Mouse (Mus musculus): Measurements from ENCODE around the gene Sh3gl2. TPM values are rescaled to one million over a fixed set of nuclear protein-coding genes. Genes with fewer than 3 reads are reported as not detected.

Gene Sh3gl2
- polyA plus RNA-seq, 1 experiment from 2014 or later: 0.60 TPM

DNA sequence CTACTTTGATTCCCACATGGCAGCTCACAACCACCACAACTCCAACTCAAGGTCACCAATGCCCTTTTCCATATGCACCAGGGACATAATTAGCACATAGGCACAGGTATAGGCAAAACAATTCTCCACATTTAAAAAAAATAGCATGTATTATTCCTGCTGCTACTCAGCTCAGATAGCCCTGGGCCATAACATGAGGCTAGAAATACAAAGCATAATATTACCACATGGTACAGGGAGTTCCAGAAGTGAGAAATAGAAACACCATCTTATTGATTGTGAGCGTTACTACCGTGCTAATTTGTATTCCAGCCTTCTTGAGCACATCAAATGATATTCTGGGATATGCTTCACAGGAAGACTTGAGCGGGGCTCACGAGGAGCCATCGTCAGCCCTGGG, 464.3 kb downstream of the Sh3gl2 start:
- no peaks in the 10 kb centered on the region for H3K27me3 ChIP-seq
- no peak overlapping the region for H3K9ac ChIP-seq
- H3K4me1 ChIP-seq (replicated peaks): no peaks in the 10 kb centered on the region
- H3K36me3 ChIP-seq: no peaks in the 10 kb centered on the region
- no peak overlapping the region for H3K27ac ChIP-seq
- ATAC-seq (replicated peaks; ENCODE audit: insufficient number of reproducible peaks, insufficient read depth, low FRiP score, low read depth): no peak
- H3K9me3 ChIP-seq (replicated peaks): no peaks in the 10 kb centered on the region
- WGBS: 84% methylated on average over 5 of the region's 5 CpGs
- H3K4me3 ChIP-seq: no peak overlapping the region
- H3K4me2 ChIP-seq: no peak overlapping the region

DNA sequence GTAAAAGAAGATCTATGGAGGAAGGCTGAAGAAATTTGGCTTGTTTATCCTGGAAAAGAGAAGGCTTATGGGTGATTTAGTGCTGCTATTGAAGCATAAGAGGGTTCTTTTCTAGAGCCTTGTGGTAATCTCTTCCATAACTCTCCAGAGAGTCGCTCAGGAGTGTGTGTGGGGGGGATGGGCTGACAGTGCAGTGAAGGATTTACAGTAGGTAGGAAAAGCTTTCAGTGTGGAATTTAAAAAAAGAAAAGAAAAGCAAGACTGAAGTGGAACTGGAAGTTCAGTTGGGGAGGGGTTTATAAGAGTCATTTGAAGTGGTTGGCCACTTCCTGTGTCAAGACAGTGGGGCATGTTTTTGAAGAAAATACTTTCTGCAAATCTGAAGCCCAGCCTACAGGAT, 464.8 kb downstream of the Sh3gl2 start:
- H3K27ac ChIP-seq: no peak overlapping the region
- no peaks in the 10 kb centered on the region for H3K9me3 ChIP-seq (replicated peaks)
- no peak overlapping the region for H3K9ac ChIP-seq
- no peaks in the 10 kb centered on the region for H3K36me3 ChIP-seq
- WGBS: 55% methylated on average over 1 of the region's 1 CpGs
- H3K27me3 ChIP-seq: no peaks in the 10 kb centered on the region
- no peak overlapping the region for H3K4me3 ChIP-seq
- H3K4me2 ChIP-seq: no peak overlapping the region
- no peak for ATAC-seq (replicated peaks; ENCODE audit: insufficient number of reproducible peaks, insufficient read depth, low FRiP score, low read depth)
- no peaks in the 10 kb centered on the region for H3K4me1 ChIP-seq (replicated peaks)

DNA sequence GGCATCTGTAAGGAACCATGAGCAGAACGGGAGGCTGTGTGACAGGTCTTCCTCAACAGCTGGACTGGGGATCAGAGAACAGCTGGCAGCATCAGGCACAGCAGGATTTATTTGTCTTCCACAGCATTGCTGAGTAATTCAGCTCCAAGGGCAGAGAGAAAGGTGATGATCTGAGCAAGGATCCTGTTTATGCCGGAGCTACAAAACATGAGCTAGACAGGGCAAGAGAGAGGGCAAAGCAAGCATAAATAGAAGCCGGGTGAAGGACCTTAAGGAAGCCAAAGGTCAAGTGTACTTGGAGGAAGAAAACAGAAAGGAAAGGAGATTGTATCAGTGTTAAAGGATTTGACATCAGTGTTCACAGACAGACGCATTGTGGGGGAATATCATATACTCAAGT, 467.4 kb downstream of the Sh3gl2 start:
- 44% methylated on average over 4 of the region's 4 CpGs for WGBS
- H3K36me3 ChIP-seq: no peaks in the 10 kb centered on the region
- no peak overlapping the region for H3K9ac ChIP-seq
- no peak for ATAC-seq (replicated peaks; ENCODE audit: insufficient number of reproducible peaks, insufficient read depth, low FRiP score, low read depth)
- no peaks in the 10 kb centered on the region for H3K27me3 ChIP-seq
- H3K4me2 ChIP-seq: no peak overlapping the region
- no peaks in the 10 kb centered on the region for H3K4me1 ChIP-seq (replicated peaks)
- H3K27ac ChIP-seq: no peak overlapping the region
- H3K9me3 ChIP-seq (replicated peaks): no peaks in the 10 kb centered on the region
- H3K4me3 ChIP-seq: no peak overlapping the region

DNA sequence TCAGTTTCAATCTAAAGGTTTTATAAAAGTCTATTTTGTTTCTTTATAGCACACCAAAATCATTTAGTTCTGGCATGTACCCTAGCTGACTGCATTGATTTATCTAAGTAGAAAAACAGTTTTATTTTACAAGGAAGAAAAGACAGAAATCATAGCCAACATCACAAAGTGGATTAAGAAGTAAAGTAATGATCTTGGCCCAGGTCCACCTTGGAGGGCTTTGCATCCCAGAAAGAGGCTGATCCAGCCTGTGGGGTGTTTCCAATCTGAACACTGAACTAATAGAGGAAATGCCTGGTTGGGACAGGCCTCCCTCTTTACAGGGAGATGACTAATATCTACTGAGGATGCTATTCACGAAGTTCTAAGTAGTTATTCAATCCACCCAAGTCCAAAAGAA, 472.7 kb downstream of the Sh3gl2 start:
- ATAC-seq (replicated peaks; ENCODE audit: insufficient number of reproducible peaks, insufficient read depth, low FRiP score, low read depth): no peak
- H3K36me3 ChIP-seq: no peaks in the 10 kb centered on the region
- 44% methylated on average over 1 of the region's 1 CpGs for WGBS
- H3K27ac ChIP-seq: no peak overlapping the region
- H3K4me3 ChIP-seq: no peak overlapping the region
- no peaks in the 10 kb centered on the region for H3K9me3 ChIP-seq (replicated peaks)
- H3K4me2 ChIP-seq: no peak overlapping the region
- no peaks in the 10 kb centered on the region for H3K27me3 ChIP-seq
- H3K4me1 ChIP-seq (replicated peaks): no peaks in the 10 kb centered on the region
- H3K9ac ChIP-seq: no peak overlapping the region

DNA sequence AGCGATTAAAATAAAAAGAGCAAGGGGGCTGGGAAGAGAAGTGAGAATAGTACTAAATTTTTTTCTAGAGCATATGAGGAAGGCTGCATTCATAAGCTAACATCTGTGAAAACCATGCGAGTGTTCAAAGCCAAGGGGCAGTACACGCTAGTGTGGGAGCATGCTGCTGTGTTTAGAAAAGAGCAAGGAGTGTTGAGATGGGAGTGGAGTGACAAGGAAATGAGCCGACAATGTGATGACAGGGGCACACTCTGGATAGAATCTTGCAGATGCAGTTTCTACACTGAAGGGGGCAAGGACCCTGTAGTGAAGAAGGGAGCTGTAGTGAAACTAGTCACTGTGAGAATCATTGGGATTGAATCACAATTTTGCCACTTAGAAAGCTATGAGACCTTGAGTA, 481.2 kb downstream of the Sh3gl2 start:
- H3K9ac ChIP-seq: no peak overlapping the region
- no peak for ATAC-seq (replicated peaks; ENCODE audit: insufficient number of reproducible peaks, insufficient read depth, low FRiP score, low read depth)
- no peak overlapping the region for H3K27ac ChIP-seq
- no peaks in the 10 kb centered on the region for H3K9me3 ChIP-seq (replicated peaks)
- WGBS: 37% methylated on average over 4 of the region's 4 CpGs
- H3K4me3 ChIP-seq: no peak overlapping the region
- no peaks in the 10 kb centered on the region for H3K36me3 ChIP-seq
- no peaks in the 10 kb centered on the region for H3K4me1 ChIP-seq (replicated peaks)
- H3K27me3 ChIP-seq: no peaks in the 10 kb centered on the region
- no peak overlapping the region for H3K4me2 ChIP-seq
